Mouse (Mus musculus) CH12.LX (cell line): Measurements from ENCODE around the gene Ecm1. TPM values are rescaled to one million over a fixed set of nuclear protein-coding genes. Genes with fewer than 3 reads are reported as not detected.

Source experiments
- DNase-seq: peaks from one replicate; pipeline ENCODE4 v3.0.0-alpha.2; 2013; ENCODE audit errors: extremely low read depth
- H3K27ac ChIP-seq: 2 replicates; pipeline ENCODE4 v1.5.1; 2012; ENCODE audit warnings: low read depth, mild to moderate bottlenecking, control low read depth, moderate library complexity; ENCODE audit not compliant: insufficient read depth
- H3K27me3 ChIP-seq: replicated peaks from 2 replicates; pipeline ENCODE3; 2012; ENCODE audit warnings: inconsistent platforms
- H3K36me3 ChIP-seq, 2 experiments: replicated peaks in 1 of 2; 2 replicates each; pipeline versions ENCODE3 to v1.6.1; 2012; ENCODE audit warnings: inconsistent platforms in 1 of 2, low read length in 1 of 2, mild to moderate bottlenecking in 1 of 2, mixed read lengths in 1 of 2, moderate library complexity in 1 of 2; ENCODE audit not compliant: control insufficient read depth in 1 of 2, insufficient read depth in 1 of 2
- H3K4me1 ChIP-seq, 2 experiments: 2 replicates each; pipeline ENCODE4 v1.6.1; 2012; ENCODE audit warnings: inconsistent platforms in 1 of 2, moderate library complexity in 1 of 2; ENCODE audit not compliant: insufficient read depth in 2 of 2, control insufficient read depth in 1 of 2
- H3K4me2 ChIP-seq: 2 replicates; pipeline ENCODE4 v1.6.1; 2012; ENCODE audit warnings: low read depth, mild to moderate bottlenecking, control low read depth; ENCODE audit not compliant: poor library complexity, insufficient read depth, severe bottlenecking
- H3K4me3 ChIP-seq, 3 experiments: fragments of 150-350 bp in 1 of 3; sonication (generic) in 1 of 3; replicated peaks in 1 of 3; 2 replicates each; pipeline versions ENCODE3 to v1.5.1; 2011 to 2012; ENCODE audit warnings: low read depth in 2 of 3, low read length in 2 of 3, mild to moderate bottlenecking in 2 of 3, moderate library complexity in 2 of 3, control low read depth in 1 of 3, improper control_type of control experiment in 1 of 3, inconsistent platforms in 1 of 3, mixed read lengths in 1 of 3; ENCODE audit not compliant: poor library complexity in 1 of 3
- H3K79me2 ChIP-seq: replicated peaks from 2 replicates; pipeline ENCODE4 v1.6.1; 2012; ENCODE audit warnings: mild to moderate bottlenecking, moderate library complexity; ENCODE audit not compliant: control insufficient read depth, poor library complexity, insufficient read depth, severe bottlenecking; ENCODE audit errors: extremely low read depth
- H3K9ac ChIP-seq: 2 replicates; pipeline ENCODE4 v1.6.1; 2012; ENCODE audit warnings: low read depth, mild to moderate bottlenecking, control low read depth, moderate library complexity; ENCODE audit not compliant: insufficient read depth
- H3K9me3 ChIP-seq: replicated peaks from 2 replicates; pipeline ENCODE3; 2012; ENCODE audit warnings: low read length, inconsistent platforms, mixed read lengths
- BHLHE40 ChIP-seq: IDR thresholded peaks from 2 replicates; pipeline ENCODE4 v1.6.1; 2011; ENCODE audit warnings: mild to moderate bottlenecking, low read depth, low read length, improper control_type of control experiment
- CHD1 ChIP-seq: IDR thresholded peaks from 2 replicates; pipeline ENCODE4 v1.6.1; 2012; ENCODE audit warnings: low read depth, low read length, improper control_type of control experiment, inconsistent platforms
- CHD2 ChIP-seq: IDR thresholded peaks from 2 replicates; pipeline ENCODE4 v1.6.1; 2011; ENCODE audit warnings: low read length, improper control_type of control experiment
- CTCF ChIP-seq, 2 experiments: IDR thresholded peaks in 1 of 2; conservative IDR thresholded peaks in 1 of 2; 2 replicates each; pipeline ENCODE4 v1.5.1; 2011 to 2012; ENCODE audit warnings: low read depth in 2 of 2, low read length in 2 of 2, improper control_type of control experiment in 1 of 2, inconsistent platforms in 1 of 2, mild to moderate bottlenecking in 1 of 2, moderate library complexity in 1 of 2
- E2F4 ChIP-seq: IDR thresholded peaks from 2 replicates; pipeline ENCODE4 v1.6.1; 2011; ENCODE audit warnings: low read depth, low read length, improper control_type of control experiment; ENCODE audit not compliant: insufficient replicate concordance
- ELF1 ChIP-seq: IDR thresholded peaks from 2 replicates; pipeline ENCODE4 v1.6.1; 2014; ENCODE audit warnings: low read depth, mild to moderate bottlenecking, inconsistent platforms, low read length, improper control_type of control experiment
- EP300 ChIP-seq: IDR thresholded peaks from 2 replicates; pipeline ENCODE4 v1.6.1; 2011; ENCODE audit warnings: low read length, improper control_type of control experiment
- ETS1 ChIP-seq: conservative IDR thresholded peaks from 2 replicates; pipeline ENCODE4 v1.6.1; 2012; ENCODE audit warnings: low read depth, mild to moderate bottlenecking, inconsistent platforms, low read length, improper control_type of control experiment, moderate library complexity
- GABPA ChIP-seq: IDR thresholded peaks from 2 replicates; pipeline ENCODE4 v1.6.1; 2012; ENCODE audit warnings: low read depth, low read length, improper control_type of control experiment, inconsistent platforms; ENCODE audit not compliant: insufficient replicate concordance
- HCFC1 ChIP-seq: IDR thresholded peaks from 2 replicates; pipeline ENCODE4 v1.6.1; 2012; ENCODE audit warnings: low read depth, mild to moderate bottlenecking, inconsistent platforms, low read length, improper control_type of control experiment
- IRF4 ChIP-seq: IDR thresholded peaks from 2 replicates; pipeline ENCODE4 v1.6.1; 2014; ENCODE audit warnings: low read depth, mild to moderate bottlenecking, inconsistent platforms, low read length, improper control_type of control experiment
- JUN ChIP-seq: IDR thresholded peaks from 2 replicates; pipeline ENCODE4 v1.6.1; 2011; ENCODE audit warnings: low read depth, mild to moderate bottlenecking, low read length, improper control_type of control experiment, moderate library complexity; ENCODE audit not compliant: insufficient read depth
- JUND ChIP-seq: conservative IDR thresholded peaks from 2 replicates; pipeline ENCODE4 v1.6.1; 2011; ENCODE audit warnings: low read depth, low read length, improper control_type of control experiment
- KAT2A ChIP-seq: IDR thresholded peaks from 2 replicates; pipeline ENCODE4 v1.6.1; 2012; ENCODE audit warnings: low read length, improper control_type of control experiment, inconsistent platforms; ENCODE audit not compliant: insufficient replicate concordance
- MAFK ChIP-seq: IDR thresholded peaks from 2 replicates; pipeline ENCODE4 v1.6.1; 2011; ENCODE audit warnings: low read length, improper control_type of control experiment; ENCODE audit not compliant: insufficient replicate concordance
- MAX ChIP-seq: IDR thresholded peaks from 2 replicates; pipeline ENCODE4 v1.6.1; 2011; ENCODE audit warnings: low read length, improper control_type of control experiment
- MAZ ChIP-seq: IDR thresholded peaks from 2 replicates; pipeline ENCODE4 v1.6.1; 2012; ENCODE audit warnings: low read depth, mild to moderate bottlenecking, inconsistent platforms, low read length, improper control_type of control experiment, moderate library complexity
- MEF2A ChIP-seq: IDR thresholded peaks from 2 replicates; pipeline ENCODE4 v1.6.1; 2014; ENCODE audit warnings: low read depth, mild to moderate bottlenecking, inconsistent platforms, low read length, improper control_type of control experiment, borderline replicate concordance
- MXI1 ChIP-seq: IDR thresholded peaks from 2 replicates; pipeline ENCODE4 v1.6.1; 2011; ENCODE audit warnings: mild to moderate bottlenecking, low read depth, low read length, improper control_type of control experiment
- MYC ChIP-seq: IDR thresholded peaks from 2 replicates; pipeline ENCODE4 v1.6.1; 2011; ENCODE audit warnings: low read depth, mild to moderate bottlenecking, improper control_type of control experiment, low read length
- NELFE ChIP-seq: IDR thresholded peaks from 2 replicates; pipeline ENCODE4 v1.6.1; 2011; ENCODE audit warnings: low read depth, low read length, improper control_type of control experiment
- NRF1 ChIP-seq: IDR thresholded peaks from 2 replicates; pipeline ENCODE4 v1.6.1; 2014; ENCODE audit warnings: low read depth, mild to moderate bottlenecking, inconsistent platforms, low read length, improper control_type of control experiment, moderate library complexity
- PAX5 ChIP-seq: IDR thresholded peaks from 2 replicates; pipeline ENCODE4 v1.6.1; 2012; ENCODE audit warnings: low read length, inconsistent platforms, mixed read lengths
- POLR2A ChIP-seq: IDR thresholded peaks from 2 replicates; pipeline ENCODE4 v1.6.1; 2011; ENCODE audit warnings: low read depth, mild to moderate bottlenecking, improper control_type of control experiment, low read length
- POLR2AphosphoS2 ChIP-seq: IDR thresholded peaks from 2 replicates; pipeline ENCODE4 v1.6.1; 2011; ENCODE audit warnings: low read depth, low read length, improper control_type of control experiment
- RAD21 ChIP-seq: IDR thresholded peaks from 2 replicates; pipeline ENCODE4 v1.6.1; 2011; ENCODE audit warnings: low read depth, mild to moderate bottlenecking, low read length, improper control_type of control experiment, moderate library complexity
- RCOR1 ChIP-seq: conservative IDR thresholded peaks from 2 replicates; pipeline ENCODE4 v1.6.1; 2012; ENCODE audit warnings: low read depth, mild to moderate bottlenecking, inconsistent platforms, low read length, improper control_type of control experiment
- SIN3A ChIP-seq: IDR thresholded peaks from 2 replicates; pipeline ENCODE4 v1.6.1; 2012; ENCODE audit warnings: low read length, improper control_type of control experiment, inconsistent platforms
- SMC3 ChIP-seq: IDR thresholded peaks from 2 replicates; pipeline ENCODE4 v1.6.1; 2011; ENCODE audit warnings: low read depth, low read length, improper control_type of control experiment
- TCF12 ChIP-seq: IDR thresholded peaks from 2 replicates; pipeline ENCODE4 v1.6.1; 2014; ENCODE audit warnings: low read depth, mild to moderate bottlenecking, inconsistent platforms, low read length, improper control_type of control experiment
- UBTF ChIP-seq: IDR thresholded peaks from 2 replicates; pipeline ENCODE4 v1.6.1; 2012; ENCODE audit warnings: low read depth, mild to moderate bottlenecking, inconsistent platforms, low read length, improper control_type of control experiment, moderate library complexity
- USF1 ChIP-seq: IDR thresholded peaks from 2 replicates; pipeline ENCODE4 v1.6.1; 2014; ENCODE audit warnings: low read depth, mild to moderate bottlenecking, inconsistent platforms, low read length, improper control_type of control experiment
- USF2 ChIP-seq: conservative IDR thresholded peaks from 2 replicates; pipeline ENCODE4 v1.6.1; 2011; ENCODE audit warnings: low read depth, low read length, improper control_type of control experiment
- ZC3H11A ChIP-seq: IDR thresholded peaks from 2 replicates; pipeline ENCODE4 v1.6.1; 2012; ENCODE audit warnings: low read depth, mild to moderate bottlenecking, inconsistent platforms, low read length, improper control_type of control experiment
- ZKSCAN1 ChIP-seq: IDR thresholded peaks from 2 replicates; pipeline ENCODE4 v1.6.1; 2012; ENCODE audit warnings: low read depth, inconsistent platforms, low read length, improper control_type of control experiment, borderline replicate concordance
- ZMIZ1 ChIP-seq: IDR thresholded peaks from 2 replicates; pipeline ENCODE4 v1.6.1; 2012; ENCODE audit warnings: low read depth, mild to moderate bottlenecking, inconsistent platforms, low read length, improper control_type of control experiment
- ZNF384 ChIP-seq: IDR thresholded peaks from 2 replicates; pipeline ENCODE4 v1.6.1; 2012; ENCODE audit warnings: low read depth, low read length, improper control_type of control experiment, inconsistent platforms
- dilution Hi-C: fragments of 300-500 bp; cut with MboI; formaldehyde crosslinking; loops from 2 replicates; pipeline ENCODE4 v1.14.3; 2020; ENCODE audit warnings: low sequenced_read_pairs; ENCODE audit not compliant: extremely low pct_unique_long_range_greater_than_20kb, extremely low pct_ligation_motif_present
- in situ Hi-C: fragments of 300-500 bp; cut with MboI; formaldehyde crosslinking; loops from 3 replicates; pipeline ENCODE4 v1.14.3; 2019; ENCODE audit warnings: low sequenced_read_pairs, low pct_ligation_motif_present, low pct_unique_long_range_greater_than_20kb, mixed read lengths
- polyA plus RNA-seq: library from polyadenylated mRNA; unstranded; fragments of >175 nt; gene quantifications from 2 replicates; pipeline ENCODE4 v1.2.1, GENCODE M21; 2012; ENCODE audit warnings: low read depth; ENCODE audit not compliant: insufficient read length
- total RNA-seq, 2 experiments: library from RNA; depleted of rRNA; stranded (reverse); fragments of 300-350 nt in 1 of 2; fragments of >200 nt in 1 of 2; gene quantifications; 2 replicates each; pipeline ENCODE4 v1.2.3; 2012 to 2014

The Ecm1 gene
- total and polyA plus RNA-seq, 3 experiments: 0.40 to 4.0 (median 0.42) TPM

DNA sequence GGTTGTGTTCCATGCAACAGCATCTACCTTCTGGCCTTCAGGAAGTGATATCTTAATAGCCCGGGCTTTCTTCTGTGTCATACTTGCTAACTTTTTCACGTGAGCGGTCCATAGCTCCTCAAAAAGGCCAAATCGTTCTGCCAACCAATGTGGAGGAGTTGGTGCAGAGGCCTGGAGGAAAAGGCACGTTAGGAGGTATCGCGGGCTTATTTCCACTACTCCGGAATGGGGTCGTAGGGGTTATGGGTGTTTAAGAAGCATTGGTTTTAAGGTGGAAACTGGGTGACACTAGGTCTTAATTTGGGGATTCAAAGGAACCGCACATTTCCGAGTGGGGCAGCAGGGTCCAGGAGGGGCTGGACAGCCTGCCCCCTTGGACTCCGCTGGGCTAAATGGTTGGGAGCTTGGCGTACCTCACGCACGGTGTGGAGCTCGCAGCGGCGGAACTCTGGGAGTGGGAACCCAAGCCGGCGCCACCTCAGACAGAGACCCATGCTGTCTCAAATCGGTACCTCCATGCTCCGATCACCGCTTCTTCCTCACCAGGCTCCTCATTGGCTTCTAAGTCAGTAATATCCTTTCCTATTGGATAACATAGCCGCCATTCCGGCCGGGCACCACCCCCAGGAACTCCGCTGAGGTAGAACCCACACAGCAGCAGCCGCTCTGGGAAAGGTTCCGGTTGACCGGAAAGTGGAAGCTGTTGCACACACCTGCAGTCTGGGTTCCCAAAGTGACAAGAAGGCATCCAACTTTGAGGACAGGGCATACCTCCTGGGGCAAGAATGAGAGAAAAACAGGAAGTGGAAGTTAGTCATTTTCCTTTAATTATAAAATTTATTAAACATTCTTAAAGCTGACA, 15.2 kb upstream of the Ecm1 start:
- Histone ChIP-seq H3K9ac (peak overlapping the region; percentile 80), H3K4me3 (peak overlapping the region; percentile 85 to 100 (median 86)), H3K9me3 (no peaks in the 10 kb centered on the region), H3K36me3 (peaks cover 35% of the 10 kb centered on the region in 2 experiments), H3K4me2 (peak overlapping the region; percentile 87), H3K4me1 (peaks cover 8 to 31% of the 10 kb centered on the region in 2 experiments), H3K27me3 (no peaks in the 10 kb centered on the region), H3K27ac (0 out of 2 replicates have a peak overlapping the region, but pooled peaks have one; percentile 5), H3K79me2 (peaks cover 17% of the 10 kb centered on the region)
- DNase-seq: peak; percentile 97
- in situ Hi-C loops (loop anchor here (25.0 kb wide), 1 partner anchor 242 kb away; no protein-coding TSS in a partner anchor), dilution Hi-C loops (no loop called here)
- TF ChIP-seq USF1: no peak
- peak; percentile 61 for TF ChIP-seq NRF1
- 0 out of 2 replicates have a peak, but pooled peaks have one; percentile 42 for TF ChIP-seq UBTF
- no peak for TF ChIP-seq PAX5
- peak; percentile 88; the same call in 1 of the 2 replicates for TF ChIP-seq MAX
- no peak for TF ChIP-seq JUN
- TF ChIP-seq POLR2A: peak; percentile 91
- peak; percentile 94 for TF ChIP-seq MXI1
- no peak for TF ChIP-seq ZKSCAN1
- peak; percentile 97 for TF ChIP-seq CHD2
- no peak; the same call in 1 of the 2 replicates for TF ChIP-seq GABPA
- 0 out of 2 replicates have a peak, but pooled peaks have one; percentile 14 for TF ChIP-seq MAFK
- peak; percentile 50 for TF ChIP-seq JUND
- 0 out of 2 replicates have a peak, but pooled peaks have one; percentile 35 for TF ChIP-seq E2F4
- TF ChIP-seq ELF1: peak; percentile 88
- peak; percentile 92 for TF ChIP-seq MAZ
- 0 out of 2 replicates have a peak, but pooled peaks have one; percentile 82 for TF ChIP-seq CHD1
- TF ChIP-seq KAT2A: peak; percentile 85; the same call in 1 of the 2 replicates
- 0 out of 2 replicates have a peak, but pooled peaks have one; percentile 20 for TF ChIP-seq ETS1
- TF ChIP-seq HCFC1: peak; percentile 92
- TF ChIP-seq POLR2AphosphoS2: peak; percentile 75; the same call in 1 of the 2 replicates
- TF ChIP-seq NELFE: peak; percentile 87
- TF ChIP-seq TCF12: peak; percentile 91
- TF ChIP-seq RCOR1: no peak
- peak; percentile 88 for TF ChIP-seq MYC
- TF ChIP-seq BHLHE40: peak; percentile 35
- peak; percentile 90 for TF ChIP-seq SIN3A
- TF ChIP-seq EP300: peak; percentile 46; the same call in 1 of the 2 replicates
- no peak for TF ChIP-seq CTCF (conservative IDR thresholded peaks at IDR 0.05 in 1 of 2, IDR thresholded peaks at IDR 0.05 in 1 of 2; ENCODE audit: low read depth in 2 of 2, low read length in 2 of 2)
- peak; percentile 87 for TF ChIP-seq ZMIZ1
- peak; percentile 31 for TF ChIP-seq ZNF384
- TF ChIP-seq MEF2A: peak; percentile 86; the same call in 1 of the 2 replicates
- no peak for TF ChIP-seq ZC3H11A
- TF ChIP-seq RAD21: no peak
- TF ChIP-seq USF2: no peak
- no peak; the same call in 1 of the 2 replicates for TF ChIP-seq SMC3
- TF ChIP-seq IRF4: peak; percentile 88; the same call in 1 of the 2 replicates
